Mouse (Mus musculus) heart, adult 9 months (tissue): ENCODE measurements around the gene Rab9.
"Not testable (repeated sequence)": the region's sequence is repeated elsewhere in the genome, so short reads cannot be mapped to it uniquely, and the experiment has no call there.

Experiments used
- DNase-seq, 2 experiments: peaks; one replicate each; pipeline ENCODE4 v3.0.0; 2022; ENCODE audit warnings: low spot score in 2 of 2

The Rab9 gene

DNA sequence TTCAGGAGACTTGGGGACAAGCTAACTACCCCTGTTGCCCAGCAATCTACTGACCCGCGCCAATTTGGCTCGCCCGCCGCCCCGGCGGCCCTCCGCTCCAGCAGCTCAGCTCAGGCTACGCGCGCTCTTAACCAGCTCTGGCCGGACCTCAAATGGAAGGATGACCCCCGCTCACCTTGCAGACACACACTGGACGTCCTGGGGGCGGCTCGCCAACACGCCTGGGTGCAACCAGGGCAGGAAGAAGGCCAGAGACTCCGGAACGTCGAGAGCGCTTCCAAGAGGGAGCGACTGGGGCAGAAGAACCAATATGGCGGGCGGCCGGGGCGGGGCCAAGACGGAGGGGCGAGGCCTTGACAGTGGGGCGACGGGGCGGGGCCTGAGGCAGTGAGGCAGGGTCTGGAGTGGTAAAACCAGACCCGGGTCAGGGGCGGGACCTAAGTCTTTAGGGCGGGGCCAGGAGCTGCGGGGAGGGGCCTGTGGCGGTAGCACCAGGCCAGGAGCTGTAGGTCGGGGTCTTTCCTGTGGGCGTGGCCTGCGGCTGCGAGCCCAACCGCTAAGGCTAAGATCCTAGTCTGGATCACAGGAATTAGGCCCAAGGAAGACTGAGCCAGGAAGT is at the start of gene Rab9:
Rab9 (minus strand) TSS at position 503 of the 619 bp plus-strand sequence.
- peak; percentile 90 to 91 for DNase-seq

DNA sequence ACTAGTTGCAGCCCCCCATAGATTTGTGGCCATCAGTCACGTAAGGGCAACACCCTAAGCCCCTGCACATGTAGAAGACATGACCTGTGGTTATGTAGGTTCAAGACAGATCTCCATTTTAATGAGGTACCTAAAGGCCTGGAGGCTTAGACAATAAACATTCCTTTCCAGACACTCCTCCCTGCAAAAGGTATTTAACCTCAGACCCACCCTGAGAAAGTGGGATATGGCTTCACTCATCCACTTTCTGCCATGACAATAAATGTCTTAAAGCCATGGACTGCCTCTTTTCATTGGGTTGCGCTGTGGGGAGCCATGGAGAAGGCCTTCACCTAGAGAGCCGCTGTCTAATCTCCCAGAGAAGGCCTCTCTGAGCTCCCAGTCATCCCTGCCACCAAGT is 48.5 kb upstream of the Rab9 start:
- no peak for DNase-seq

- no peak for DNase-seq
Observed at GRCm38 (mm10) chrX:166525637-166526315, 46.1 kb upstream of the Rab9 start.

GRCm38 (mm10) chrX:166520782-166521181 is 41.1 kb upstream of the Rab9 start:
- no peak for DNase-seq

- DNase-seq = peak in 1 of 2 experiments; percentile 7
Observed at GRCm38 (mm10) chrX:166518345-166518744, 38.7 kb upstream of the Rab9 start, which contains the start of gene Tceanc. Gene Tceanc (minus strand): TSS chrX:166518567.

DNA sequence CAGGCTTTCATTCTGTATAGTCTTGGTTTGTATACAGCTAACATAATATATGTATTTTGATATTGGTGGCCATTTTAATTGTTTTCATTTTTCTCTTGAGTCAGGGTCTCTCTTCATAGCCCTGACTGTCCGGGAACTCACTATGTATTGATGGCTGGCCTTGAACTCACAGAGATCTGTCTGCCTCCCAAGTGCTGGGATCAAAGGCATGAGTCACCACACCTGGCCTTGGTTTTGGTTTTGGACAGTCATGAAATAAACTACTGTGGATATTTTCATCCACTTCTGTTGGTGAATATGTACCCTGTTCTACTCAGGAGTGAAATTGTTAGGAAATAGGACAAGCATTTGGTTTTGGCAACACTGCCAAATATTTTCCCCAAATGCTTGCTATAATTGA is 37.0 kb upstream of the Rab9 start:
- no peak for DNase-seq

DNA sequence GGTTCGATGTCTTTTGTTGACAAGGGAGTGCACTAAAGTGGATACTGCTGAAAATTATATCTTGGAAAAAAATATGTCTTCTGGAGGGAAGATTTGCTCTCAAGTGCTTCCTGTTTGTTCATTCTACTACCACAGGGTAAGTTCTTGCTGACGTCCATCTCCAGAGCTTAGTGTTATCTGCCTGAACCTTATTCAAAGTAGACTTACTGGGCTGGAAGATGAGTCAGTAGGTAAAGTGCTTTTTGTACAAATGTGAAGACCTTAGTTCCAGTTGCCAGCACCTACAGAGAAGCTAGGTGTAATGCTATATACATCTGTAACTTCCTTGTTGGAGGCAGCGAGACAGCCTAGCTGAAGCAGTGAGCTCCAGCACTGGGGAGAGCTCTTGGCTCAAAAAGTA is 36.3 kb upstream of the Rab9 start:
- no peak for DNase-seq

DNA sequence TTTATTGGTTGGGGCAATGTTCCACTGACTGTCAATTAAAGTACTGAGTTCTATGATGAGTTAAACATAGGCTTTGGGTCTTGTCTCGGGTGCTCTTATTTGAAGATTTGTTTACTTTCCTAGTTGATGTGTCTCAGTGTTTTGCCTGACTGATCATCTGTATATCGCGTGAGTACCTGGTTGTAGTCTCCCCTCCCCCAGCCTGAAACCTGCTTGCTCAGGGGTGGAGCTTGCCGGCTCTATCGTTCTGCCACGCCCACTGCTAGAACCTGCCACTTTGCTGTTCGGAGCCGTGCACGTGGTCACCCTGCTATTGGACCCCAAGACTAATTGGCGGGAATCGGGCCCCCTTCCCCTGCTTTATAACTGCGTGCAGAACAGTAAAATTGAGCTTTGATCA is 34.4 kb upstream of the Rab9 start:
- not testable (repeated sequence) for DNase-seq

DNA sequence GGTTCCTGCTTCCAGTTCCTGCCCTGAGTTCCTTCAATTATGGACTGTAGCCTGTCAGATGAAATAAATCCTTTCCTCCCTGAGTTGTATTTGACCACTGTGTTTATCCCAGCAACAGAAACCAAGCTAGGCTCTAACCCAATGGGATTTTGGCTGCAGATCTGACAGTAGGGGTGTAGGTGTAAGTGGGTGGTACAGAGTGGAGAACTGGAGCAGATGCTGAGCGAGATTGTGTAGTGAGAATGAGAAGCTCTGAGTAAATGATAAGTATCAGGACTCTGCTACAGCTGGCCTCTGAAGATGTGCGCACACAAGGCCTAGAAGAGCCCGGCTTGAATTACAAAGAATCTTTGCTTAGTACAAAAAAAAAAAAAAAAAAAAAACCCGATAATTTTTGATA is 32.4 kb upstream of the Rab9 start:
- no peak for DNase-seq

- DNase-seq = no peak
Observed at GRCm38 (mm10) chrX:166511107-166511506, 31.4 kb upstream of the Rab9 start.

GRCm38 (mm10) chrX:166509761-166510738 is 30.4 kb upstream of the Rab9 start:
- DNase-seq = peak; percentile 94 to 95

- no peak for DNase-seq
Observed at GRCm38 (mm10) chrX:166504421-166504820, 24.8 kb upstream of the Rab9 start.

DNA sequence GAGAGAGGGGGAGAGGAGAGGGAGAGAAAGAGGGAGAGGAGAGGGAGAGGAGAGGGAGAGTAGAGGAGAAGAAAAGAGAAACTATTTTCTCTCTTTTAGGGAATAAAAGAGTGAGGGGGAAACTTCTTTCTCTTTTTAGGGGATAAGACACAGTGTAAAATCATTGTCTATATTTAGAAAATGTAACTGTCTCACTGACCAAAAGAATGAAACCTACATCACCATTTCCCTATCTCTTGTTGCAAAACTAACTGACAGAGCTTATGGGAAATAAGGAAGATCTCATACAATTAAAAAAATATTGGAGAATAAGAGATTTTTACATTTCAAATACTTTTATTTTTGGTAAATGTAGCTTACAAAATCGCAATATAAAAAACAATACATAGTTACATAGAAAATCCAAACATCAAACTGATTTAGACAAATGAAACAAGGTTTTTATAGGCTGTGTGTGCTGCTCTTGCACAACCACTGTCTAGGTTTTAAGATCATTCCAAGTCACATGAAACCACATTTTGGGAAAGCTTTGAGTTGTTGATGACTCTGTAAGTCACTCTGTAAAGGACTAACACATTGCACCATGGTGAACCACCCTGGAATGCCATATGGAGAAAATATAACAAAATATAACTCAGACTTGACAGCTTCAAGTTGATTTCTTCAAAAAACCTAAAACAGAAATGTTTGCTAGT is 20.0 kb upstream of the Rab9 start:
- no peak for DNase-seq

GRCm38 (mm10) chrX:166497771-166498170 is 18.1 kb upstream of the Rab9 start:
- no peak for DNase-seq

- no peak for DNase-seq
Observed at GRCm38 (mm10) chrX:166495052-166495451, 15.4 kb upstream of the Rab9 start.

DNA sequence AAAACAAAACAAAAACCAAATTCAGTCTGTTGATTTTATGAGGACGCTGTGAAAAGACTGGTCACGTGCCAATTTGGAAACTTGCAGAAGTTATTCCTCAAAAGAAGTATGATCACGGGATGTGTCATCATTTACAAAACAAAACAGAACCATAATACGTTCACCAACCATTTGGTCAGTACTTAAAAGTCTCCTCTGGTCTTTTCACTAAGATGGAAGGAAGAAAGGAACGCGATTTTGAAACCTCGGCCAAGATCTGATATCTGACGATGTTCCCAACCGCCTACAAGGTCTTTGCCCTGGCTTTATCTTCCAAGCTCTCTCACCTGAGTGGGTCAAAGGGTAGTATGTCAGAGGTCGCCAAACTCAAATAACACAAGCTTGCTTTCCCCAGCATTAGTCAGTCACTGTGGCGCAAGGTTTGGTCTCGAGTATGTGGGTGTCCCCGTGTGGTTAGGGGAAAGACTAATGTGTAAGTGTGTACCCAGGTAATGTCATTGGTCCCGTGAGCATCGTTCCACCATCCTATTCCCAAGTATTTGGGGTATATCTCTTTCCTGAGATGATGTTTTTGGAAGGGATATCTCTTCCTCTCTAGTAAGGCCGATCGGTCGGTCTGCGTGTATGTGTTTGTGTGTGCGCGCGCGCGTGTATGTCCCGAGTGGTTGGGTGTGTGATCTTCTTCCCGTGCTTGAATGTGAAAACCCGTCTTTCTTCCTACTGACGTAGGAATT is 869 bp downstream of the Rab9 start:
- DNase-seq = peak; percentile 3 to 13

- no peak for DNase-seq
Observed at GRCm38 (mm10) chrX:166477393-166477792, 2.3 kb downstream of the Rab9 start.

DNA sequence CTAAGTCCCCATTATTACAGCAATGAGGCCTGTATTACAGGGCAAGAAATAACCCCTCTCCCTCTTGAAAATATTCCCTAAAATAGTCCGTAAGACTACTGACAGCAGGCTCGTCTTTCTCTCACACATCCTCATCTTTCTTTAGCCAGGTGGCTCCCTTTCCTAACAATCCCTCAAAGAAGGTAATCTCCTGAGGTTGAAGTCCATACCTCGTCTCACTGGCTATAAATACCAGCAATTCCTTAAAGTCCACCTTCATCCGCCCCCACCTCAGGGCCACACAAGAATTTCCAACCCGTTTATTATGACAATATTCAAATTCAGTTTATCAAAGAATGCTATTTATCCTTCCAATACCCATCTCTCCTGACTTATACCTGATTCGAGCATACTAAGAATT is 7.1 kb downstream of the Rab9 start:
- DNase-seq = no peak

DNA sequence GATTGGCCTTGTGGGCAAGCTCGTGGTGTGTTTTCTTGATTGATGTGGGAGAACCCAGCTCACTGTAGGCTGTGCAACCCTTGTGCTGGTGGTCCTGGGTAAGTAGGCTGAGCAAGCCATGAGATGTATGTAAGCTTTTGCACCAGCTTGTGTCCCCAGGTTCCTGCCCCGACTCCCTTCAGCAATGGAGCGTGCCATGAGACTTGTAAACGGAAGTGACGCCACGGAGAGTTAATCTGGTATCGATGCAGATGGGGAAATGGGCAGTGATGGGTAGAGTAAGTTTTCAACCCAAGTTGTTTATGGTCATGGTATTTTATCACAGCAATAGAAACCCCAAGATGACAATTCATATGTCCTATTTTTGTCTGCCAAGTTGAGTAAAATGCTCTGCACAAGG is 11.3 kb downstream of the Rab9 start:
- DNase-seq = no peak

- no peak for DNase-seq
Observed at GRCm38 (mm10) chrX:166455525-166455924, 24.1 kb downstream of the Rab9 start.

DNA sequence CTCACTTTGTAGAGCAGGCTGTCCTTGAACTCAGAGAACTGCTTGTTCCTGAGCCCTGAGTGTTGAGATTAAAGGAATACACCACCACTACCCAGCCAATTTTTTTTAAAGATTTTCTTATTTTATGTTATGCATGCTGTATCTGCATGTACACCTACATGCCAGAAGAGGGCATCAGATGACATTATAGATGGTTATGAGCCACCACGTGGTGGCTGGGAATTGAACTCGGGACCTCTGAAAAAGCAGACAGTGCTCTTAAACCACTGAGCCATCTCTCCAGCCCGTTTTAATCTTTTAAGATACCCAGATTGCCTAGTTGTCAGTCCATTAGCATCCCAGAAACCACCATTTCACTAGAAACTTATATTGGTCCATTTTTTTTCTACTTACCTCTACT is 25.3 kb downstream of the Rab9 start:
- no peak for DNase-seq
